Mouse (Mus musculus) gonadal fat pad, adult 2 months (tissue): ENCODE measurements around the gene Shank2. TPM values are rescaled to one million over a fixed set of nuclear protein-coding genes. Genes with fewer than 3 reads are reported as not detected.
A peak's percentile ranks its signal among the peaks of the same experiment; 100 is the strongest.

Experiments
- DNase-seq: peaks from one replicate; pipeline ENCODE4 v3.0.0-alpha.2; 2012; ENCODE audit warnings: low read depth
- polyA plus RNA-seq: library from polyadenylated mRNA; depleted of rRNA; stranded (reverse); fragments of >200 nt; gene quantifications from 2 replicates; pipeline ENCODE4 v1.2.3, GENCODE M21; 2012; rRNA removed

The Shank2 gene
- 0.34 and 1.3 TPM in 2 replicates for polyA plus RNA-seq

DNA sequence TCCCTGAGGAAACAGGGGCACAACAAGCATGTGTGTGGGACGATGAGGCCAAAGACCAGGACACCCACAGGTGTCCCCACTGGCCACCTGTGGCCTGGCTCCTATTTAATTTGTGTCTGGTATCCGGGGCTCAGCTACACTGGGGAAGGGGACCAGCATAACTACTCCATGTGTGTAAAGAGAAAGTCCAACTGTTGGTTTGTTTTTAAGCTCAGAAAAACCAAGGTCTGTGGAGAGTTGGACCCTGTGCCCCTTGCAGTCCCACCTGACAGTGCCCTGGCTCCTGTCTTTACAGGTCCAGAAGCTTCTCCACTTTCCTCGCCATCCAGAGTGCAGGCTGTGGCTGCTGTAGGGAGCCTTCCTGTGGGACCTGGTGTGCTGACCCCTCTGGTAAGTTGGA is at the start of gene Shank2:
TSS of gene Shank2 (plus strand) at position 301 of the 400 bp plus-strand sequence.
- DNase-seq: no peak

DNA sequence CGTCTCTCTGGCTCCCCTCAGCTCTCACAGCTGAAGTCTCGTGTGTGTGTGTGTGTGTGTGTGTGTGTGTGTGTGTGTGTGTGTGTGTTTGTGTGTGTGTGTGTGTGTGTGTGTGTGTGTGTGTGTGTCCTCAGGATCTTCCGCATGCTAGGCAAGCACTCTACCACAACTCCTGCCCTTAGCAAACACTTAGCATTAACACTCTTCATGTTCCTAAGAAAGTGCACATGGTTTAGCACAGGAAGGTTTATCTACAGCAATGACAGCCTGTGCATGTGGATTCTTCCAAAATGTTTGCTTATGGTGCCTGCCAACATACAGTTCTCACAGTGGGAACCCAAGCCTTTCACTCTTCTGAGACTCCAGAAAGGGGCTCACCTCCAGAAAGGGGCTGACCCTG is 49.6 kb upstream of the Shank2 start:
- DNase-seq: no peak

DNA sequence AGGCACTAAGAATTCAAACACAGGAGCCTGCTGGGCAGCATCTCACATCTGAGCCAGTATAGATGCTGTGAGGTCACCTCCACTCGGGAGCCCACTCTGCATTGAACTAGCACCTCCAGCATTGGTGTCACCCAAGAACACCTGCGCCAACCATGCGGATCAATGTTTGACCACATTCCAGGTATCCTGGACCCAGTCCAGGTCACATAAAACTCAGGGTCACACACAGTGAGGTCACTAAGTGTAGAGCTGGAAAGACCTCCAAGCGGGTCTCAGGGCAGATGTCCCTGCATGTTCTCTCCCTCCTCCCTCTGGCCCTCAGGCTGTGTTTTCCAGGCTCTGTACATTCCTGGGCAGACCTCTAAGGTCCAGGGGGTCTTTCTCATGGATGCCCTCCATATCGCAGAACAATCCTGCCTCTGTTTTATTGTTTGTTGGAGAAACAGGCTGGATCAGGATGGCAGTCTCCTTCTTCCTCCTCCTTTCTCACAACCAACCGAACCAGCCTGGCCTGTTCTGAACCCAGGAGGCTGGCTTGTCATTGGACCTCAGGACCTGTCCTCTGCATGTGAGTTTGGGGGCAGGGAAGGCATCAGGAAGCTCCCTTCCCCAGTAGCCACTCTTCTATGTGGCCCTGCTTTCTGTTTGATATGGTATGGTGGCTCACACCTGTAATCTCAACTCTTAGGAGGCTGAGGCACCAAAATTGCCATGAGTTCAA is 45.0 kb upstream of the Shank2 start:
- no peak for DNase-seq

DNA sequence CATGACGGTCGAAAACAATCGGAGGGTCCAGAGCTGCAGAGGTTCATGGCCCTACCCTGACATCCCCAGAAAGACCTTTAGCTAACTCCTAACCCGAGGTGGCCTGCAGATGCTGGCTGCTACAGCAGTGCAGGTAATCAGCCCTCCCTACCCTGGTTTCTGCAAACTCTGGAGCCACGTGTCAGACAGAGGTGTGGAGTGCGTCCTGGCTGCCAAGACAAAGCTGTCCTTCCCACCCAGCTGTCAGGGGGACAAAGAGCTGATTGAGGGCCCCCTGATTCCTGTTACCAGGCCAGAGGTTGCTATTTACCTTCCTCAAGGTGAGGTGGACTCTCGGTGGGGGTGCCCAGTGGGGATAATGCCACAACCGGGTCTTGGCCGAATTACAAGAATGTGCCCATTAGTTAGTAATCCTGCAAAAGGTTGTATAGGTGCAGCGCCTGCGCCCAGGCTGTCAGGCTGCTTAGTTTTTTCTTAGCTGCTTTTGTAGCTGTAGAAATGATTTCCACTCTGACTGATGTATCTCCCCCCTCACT is 43.6 kb upstream of the Shank2 start:
- no peak for DNase-seq

DNA sequence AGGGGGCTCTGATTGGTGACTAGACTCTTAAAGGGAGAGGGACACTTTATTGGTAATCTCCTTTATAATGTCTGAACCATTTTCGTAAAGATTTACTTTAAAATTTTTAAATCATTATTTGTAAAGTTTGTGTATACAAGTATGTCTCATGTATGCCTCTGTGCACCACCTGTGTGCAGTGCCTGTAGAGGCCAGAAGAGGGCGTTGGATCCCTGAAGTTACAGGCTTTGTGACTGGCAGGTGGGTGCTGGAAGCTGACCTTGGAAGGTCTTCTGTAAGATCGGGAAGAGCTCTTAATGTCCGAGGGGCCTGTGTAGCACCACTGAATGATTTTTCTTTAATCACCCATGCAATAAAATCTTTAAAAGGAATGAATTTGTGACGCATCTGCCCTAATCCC is 37.9 kb upstream of the Shank2 start:
- no peak for DNase-seq

DNA sequence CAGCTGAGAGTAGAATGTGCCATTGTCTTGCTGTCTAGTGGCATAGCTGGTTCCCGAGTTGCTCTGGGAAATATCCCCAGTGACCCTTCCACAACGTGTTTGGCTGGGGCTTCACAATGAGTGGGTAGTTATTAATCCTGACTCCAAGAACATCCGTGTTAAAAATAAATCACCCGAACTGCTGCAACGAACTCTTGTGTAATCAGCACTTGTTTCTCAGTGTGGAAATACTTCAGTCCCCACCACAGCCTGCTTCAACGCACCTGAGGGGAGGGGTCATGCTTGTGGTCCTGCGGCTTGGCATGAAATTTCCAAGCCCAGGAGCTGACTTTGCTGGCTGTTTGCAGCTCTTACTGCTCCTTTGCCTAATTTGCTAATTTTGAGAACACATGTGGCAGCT is 35.1 kb upstream of the Shank2 start:
- peak; percentile 19 for DNase-seq

DNA sequence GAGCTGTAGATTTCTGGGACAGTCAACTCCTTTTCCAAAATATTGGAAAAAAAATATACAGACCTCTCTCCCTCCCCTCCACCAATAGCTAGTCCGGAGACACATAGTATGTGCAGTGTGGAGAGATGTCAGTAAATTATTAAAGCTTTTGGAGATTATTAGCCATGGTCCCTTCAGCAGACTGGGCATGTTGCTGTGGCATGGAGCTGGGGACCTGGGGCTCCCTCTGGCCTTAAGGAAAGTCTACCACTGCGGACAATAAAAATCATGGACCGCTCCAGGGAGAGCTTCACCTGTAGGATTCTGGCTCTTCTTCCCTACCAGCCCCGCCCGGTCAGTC is 24.3 kb upstream of the Shank2 start:
- DNase-seq: no peak

DNA sequence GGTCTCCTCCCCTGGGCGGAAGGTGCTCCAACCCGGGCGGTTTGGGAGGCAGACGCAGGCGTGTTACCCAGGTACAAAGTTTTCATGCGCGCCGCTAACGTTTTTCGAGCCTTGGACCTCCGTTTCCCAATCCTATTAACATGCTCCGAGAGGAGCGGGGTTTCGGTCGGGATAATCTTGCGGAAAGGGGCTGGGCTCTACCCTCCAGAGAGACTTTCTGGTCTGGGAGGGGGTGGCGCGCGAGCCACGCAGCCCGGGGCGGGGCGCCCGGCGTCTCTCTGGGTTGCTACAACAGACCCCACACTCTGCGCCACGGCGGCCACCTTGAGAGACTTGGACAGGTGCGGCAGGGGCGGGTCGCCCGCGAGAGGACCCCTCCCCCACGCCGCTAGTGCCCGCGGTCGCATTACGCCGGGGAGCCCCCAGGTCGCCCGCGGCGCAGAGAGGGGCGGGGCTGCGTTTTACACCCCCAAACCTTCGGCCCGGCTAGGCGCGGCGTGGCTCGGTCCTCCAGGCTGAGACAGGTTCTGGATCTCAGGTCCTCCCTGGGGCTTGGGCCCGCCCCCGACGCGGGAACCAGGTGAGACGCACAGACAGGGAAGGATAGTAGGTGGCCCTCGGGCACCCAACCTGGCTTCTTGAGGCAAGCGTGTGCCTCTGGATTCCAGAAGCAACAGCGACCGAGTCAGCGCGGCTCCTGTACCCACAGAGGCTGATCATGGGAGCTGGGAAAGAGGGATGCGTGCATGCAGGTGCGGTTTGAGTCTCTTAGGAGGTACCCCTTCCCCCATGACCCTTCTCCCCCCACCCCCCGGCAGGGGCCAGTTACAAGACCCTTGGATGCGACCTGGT is 23.7 kb upstream of the Shank2 start:
- no peak for DNase-seq

DNA sequence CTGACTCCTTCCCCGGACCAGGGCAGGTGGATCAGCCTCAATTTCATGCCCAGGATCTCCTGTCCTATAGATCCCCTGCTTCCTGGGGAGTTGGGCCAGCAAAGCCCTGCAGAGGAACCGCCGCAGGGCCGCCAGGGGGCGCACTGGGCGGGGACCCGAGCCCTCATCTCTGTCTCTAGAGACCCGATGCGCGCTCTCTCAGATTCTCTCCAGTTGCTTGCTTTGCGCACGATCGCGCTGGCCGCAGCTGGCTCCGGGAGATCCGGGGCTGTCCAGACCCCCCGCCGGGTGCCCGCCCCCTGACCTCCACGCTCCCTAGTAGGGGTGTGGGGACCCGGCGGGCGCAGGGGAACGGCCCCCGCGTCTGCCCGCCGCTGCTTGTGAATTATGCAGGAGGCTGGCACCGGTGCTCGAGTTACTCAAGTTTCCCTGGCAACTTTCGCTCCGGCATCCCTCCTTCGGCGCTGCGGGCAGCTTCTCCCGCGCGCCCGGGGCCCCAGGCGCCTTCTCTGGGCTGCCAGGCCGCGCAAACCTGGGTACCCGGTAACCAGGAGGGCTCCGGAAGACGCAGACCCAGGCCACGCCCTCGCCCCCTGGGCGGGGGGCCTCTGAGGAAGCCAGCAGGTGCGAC is 22.9 kb upstream of the Shank2 start:
- no peak for DNase-seq

DNA sequence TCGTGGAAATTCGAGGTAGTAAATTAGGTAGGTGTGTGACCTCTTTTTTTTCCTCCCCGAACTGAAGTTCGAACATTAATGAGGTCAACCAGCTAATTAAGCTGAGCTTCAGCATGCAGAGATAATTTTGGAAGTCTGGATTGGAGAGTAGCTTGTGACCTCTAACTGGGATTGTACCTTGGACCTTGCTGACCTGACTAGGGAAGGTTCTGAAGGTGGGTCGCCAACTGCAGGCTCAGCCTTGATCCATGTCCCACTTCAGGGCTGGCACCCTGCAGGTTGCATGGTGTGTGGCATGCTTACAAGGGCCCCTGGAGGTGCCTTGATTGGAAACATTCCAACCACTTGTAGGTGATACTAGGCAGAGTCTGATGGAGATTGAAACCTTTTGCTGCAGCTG is 21.7 kb upstream of the Shank2 start:
- no peak for DNase-seq

DNA sequence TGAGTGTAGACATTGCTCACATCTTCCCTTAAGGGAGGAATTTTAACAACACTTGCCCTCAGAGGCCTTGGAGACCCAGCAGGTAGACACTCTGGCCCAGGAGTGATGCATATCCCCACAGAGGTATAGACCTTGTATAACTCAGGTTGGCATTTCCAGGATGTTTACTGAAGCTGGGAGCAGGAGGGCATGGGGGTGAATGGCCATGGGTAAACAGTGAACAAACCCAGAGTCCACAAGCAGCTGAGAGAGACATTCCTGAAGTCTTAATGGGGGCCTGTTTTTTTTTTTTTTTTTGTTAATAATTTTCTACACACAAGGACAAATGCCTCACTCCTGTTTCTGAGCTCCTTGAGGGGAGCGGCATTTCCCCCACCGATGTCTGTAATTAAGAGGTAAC is 15.4 kb upstream of the Shank2 start:
- DNase-seq: no peak

DNA sequence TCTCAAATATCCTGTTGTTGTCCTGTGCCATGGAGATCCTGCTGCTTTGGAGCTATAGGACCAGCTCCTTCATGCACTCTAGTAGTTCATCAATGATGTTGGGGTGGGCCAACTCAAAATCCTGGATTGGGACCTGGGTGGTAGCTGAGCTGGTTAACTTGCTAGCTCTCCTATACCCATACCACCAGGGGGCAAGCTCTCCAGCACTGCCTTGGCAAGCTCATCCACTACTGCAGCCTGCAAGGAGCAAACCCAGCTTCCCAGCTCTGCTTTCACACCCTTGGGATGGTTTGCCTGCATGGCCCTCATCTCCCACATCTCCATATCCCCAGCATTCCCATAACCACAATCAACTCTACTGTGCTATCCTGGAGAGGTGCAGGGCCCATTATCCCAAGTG is 10.6 kb upstream of the Shank2 start:
- no peak for DNase-seq

DNA sequence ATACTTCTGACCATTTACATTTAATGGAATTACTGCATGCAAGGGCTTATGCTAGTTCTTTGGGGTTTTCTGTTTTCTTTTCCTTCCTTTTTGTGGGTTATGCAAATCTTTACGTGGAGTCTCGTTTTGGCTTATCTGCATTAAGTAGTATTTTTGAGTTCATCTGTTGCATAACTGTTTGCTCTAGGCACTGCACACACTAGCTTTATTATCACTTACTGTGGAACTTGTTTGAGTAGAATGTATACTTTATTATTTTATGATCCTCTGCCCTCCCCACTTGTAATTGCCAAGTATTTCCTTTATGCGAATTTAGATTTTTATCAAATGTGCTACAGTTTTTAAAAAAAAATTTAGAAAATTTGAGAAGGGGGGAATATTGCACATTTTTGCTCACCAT is 2.7 kb upstream of the Shank2 start:
- no peak for DNase-seq

DNA sequence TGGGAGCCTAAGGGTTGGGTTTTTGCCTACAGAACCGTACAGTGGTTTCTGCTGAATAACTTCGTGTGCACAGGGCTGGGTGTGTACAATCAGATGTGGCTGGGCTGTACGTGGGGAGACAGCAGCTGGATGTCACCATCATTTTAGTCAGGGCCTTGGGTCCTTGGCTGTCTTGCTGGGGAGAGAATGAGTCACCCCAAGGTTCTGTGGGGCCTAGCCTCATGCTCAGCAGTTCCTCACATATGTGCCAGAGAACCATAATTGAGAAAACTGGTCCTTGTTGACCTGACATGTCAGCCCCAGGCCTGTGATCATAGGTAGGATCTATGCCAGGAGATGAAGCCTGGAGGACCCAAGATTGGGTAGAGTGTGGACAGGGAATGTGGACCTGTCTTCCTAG is 1.7 kb downstream of the Shank2 start:
- DNase-seq: no peak

DNA sequence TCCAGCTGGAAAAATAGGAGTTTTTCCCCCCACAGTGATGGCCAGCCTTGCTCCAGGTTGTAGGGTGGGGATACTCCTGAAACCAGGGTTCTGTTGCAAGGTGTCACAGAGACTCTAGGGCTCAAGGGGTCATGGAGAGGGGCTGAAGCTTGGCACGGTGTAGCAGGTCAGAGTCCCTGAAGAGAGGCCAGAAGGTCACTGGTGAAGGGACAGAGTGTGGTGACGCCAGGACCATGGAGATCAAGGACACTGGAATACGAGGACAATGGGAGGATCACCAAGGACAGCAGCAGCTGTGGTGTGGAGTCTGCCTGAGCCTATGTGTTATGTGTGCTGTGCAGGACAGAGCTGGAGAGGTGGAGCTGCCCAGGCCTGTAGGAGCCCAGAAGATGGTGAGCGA is 6.4 kb downstream of the Shank2 start:
- DNase-seq: no peak

DNA sequence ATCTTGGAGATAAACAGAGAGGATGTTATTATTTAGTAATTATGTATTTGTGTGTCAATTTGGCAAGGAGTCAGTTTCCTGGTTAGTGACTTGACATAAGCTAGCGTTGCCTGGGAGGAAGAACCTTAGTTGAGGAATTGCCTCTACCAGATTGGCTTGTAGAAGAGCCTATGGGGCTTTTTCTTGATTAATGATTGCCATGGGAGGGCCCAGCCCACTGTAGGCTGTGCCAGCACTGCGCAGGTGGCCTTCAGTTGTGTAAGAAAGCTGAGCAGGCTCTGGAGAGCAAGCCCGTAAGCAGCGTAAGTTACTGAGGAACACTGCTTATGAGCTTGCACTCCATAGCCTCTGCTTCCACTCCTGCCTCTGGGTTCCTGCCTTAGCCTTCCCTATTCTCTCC is 7.3 kb downstream of the Shank2 start:
- DNase-seq: no peak

DNA sequence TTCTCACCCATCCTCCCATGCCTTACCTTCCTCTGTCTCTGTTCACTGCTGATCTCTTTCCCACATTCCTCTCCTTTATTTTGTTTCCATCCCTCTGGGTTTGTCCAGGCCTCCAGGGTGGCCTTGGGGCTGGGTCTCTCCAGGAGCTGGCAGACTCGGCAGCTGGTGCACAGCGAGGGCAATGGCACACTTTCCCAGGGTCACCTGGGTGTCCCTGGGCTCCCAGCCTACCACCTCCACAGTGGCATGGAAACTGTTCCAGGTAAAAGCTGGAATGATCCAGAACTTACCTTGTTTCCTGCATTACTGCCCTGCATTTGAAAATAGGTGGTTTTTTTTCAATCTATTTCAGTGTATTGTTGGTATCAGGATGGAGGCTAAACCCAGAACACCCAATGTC is 12.8 kb downstream of the Shank2 start:
- DNase-seq: no peak

DNA sequence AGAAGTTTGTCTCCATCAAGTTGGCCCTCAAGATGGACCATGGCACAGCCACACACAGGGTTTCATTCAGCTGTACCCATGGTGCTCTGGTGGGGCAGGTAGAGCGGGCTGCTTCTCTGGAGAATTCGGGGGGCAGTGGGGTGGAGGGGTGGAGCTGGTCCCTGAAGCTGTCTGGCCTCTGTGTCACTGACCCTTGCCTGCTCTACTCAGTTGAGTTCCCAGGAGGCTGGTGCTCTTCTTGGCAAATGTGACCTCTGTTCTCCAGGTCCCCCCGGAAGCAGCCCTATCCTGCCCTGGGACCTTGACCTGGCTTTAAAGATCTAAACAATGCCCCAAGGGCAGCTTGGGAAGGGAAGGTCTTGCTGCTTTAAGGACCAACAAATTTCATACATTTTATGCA is 20.1 kb downstream of the Shank2 start:
- DNase-seq: no peak

DNA sequence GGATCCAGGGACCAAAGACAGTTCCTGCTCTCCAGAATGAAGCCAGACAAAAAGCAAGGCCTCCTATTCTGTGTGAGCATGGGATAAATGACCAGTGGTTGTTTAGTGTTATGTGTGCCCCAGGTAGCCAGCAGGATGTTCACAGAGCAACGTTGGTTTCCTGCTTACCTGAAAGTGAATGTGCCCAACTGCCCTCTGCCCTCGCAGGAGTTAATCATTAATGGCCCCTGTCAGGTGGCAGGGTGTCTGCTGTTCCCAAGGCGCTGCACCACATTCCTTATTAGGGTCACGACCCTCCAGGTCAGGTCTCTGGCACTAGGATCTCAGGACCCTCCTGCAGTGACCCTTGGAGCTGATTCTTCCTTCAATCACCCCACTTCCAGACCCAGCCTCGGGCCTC is 21.0 kb downstream of the Shank2 start:
- DNase-seq: no peak

DNA sequence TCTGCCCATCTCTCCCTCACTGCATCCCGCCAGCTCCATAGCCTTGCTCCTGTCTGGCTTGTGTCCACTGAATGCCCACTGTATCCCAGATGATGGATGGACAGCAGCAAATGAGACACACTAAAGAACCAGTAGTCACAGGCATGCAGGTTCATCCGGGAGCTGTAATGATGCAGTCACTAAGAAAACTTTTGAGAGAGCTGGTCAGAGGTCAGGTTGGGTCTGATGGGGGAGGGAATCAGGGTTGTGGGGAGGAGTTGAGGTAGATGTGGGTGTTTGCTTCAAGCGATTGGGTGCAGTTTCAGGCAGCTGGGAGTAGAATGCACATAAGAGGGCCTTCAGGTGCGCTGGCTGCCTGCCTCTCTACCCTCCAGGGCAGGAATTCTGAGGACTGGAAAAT is 21.8 kb downstream of the Shank2 start:
- DNase-seq: no peak

DNA sequence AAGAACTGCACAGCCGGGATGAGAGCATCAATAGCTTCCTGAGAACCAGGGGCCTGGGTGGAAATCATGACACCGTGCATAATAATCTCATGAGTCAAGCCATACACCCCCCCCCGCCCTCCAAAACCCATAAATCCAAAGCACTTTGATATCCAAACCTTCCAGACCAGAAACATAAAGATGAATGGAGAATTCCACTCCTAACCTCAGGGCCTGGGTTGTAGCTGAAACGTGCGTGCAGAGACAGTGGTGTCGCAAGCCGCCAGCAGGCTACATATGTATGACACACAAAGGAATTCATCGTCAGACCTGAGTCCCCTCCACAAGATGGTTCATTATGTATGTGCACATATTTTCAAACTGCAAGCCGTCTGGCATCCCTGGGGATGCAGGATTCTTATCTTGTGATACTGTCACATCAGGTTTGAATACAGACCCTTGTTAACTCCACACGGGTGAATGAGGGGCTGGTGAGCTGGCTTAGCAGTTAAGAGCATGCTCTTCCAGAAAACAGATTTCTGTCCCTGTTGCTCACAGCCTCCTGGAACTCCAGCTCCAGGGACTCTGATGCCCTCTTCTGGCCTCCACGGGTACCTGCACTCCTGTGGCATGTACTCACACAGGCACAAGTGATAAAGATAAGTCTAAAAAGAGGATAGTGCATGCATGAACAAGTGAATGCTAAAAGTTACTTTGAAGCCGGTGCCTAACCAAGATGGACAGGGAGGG is 24.5 kb downstream of the Shank2 start:
- DNase-seq: no peak

DNA sequence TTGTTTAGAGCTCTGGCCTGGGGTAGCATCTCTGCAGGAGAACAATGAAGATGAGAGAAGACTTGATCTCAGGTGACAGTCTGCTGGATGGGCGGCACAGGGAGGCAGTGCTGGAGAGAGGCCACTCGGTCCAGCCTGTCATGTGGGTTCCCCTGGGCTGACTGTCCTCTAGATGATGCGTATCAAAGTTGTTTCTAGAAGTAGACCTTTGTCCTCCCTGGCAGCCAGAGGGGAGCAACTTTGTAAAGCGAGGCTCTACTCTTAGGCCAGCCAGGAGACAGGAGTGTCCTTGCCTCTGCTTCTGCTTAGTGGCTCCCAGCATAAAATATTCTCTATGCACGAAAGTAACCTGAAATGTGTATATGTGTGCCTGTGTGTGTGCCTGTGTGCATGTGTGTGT is 27.5 kb downstream of the Shank2 start:
- no peak for DNase-seq
